Mouse (Mus musculus): Measurements from ENCODE around the gene Sag. TPM values are rescaled to one million over a fixed set of nuclear protein-coding genes. Genes with fewer than 3 reads are reported as not detected.

Gene Sag
- polyA plus RNA-seq (2015; fragmentation: Nextera tagmentation; extraction: Ambion mirVana): 2.1 and 2.5 TPM in 2 replicates

DNA sequence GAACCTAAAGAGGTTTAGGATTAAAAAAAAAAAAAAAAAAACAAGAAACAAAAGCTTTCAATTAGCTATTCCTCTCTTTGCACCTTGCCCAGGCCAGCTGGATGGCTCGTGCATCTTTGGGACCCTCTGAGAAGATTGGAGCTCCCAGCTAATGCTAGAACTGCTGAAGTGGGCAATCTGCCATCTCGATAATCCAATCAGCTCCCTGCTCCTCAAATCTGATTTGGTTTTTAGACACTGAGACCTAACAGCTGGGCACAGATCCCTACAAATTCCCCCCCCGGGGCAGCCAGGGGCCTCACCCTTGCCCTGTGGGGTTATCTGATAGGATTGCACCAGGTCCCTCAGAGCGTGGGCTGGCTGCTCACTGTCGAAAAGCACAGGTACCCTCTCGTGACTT is at the start of gene Sag:
TSS of gene Sag (plus strand) at position 105 of the 400 bp plus-strand sequence.

DNA sequence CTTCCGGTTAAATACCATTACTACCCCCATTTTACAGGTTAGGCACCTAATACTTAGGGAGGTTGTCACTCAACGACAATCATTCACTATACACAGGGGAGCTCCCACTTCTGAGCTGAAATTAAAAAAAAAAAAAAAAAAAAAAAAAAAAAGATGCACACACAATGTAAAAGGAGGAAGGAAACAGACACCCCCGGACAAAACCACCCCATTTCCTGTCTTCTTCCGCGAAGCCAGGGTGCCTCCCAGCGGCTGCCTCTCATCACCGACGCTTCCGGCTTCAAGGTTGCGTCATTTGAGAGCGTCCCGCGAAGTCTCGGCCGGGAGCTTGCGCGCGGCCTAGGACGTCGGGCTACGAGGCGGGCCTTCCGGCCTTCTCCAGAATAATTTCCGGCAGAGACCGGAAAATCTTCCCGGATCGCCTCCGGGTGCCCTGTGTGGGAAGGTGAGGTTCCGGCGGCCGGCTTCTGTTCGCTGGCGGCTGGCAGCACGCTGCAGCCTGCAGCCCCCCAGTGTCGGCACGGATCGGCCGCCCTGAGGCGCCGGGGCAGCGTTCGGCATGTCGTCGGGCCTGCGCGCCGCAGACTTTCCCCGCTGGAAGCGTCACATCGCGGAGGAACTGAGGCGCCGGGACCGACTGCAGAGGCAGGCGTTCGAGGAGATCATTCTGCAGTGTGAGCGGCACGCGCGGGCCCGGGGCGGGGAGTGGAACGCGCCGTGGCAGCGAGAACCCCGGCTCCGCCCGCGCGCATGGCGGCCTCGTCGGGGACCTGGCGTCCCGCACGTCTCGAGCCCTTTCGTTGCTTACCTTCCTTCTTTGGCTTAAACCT is 47.6 kb upstream of the Sag start, which contains the start of gene Atg16l1:
TSS of gene Atg16l1 (plus strand) at position 230 of the 830 bp plus-strand sequence.

GRCm38 (mm10) chr1:87852892-87853600 is 49.6 kb downstream of the Sag start, which contains the start of gene Dgkd:
Gene Dgkd (plus strand): TSS chr1:87853287.

Other genes with a start within 250 kb of the Sag start
- gene Ngef, start 229.8 kb upstream of the Sag start, polyA plus RNA-seq (2015; fragmentation: Nextera tagmentation; extraction: Ambion mirVana): 64.2 and 72.5 TPM in 2 replicates
- 3.5 and 5.0 TPM in 2 replicates for gene Inpp5d, start 183.4 kb upstream of the Sag start, polyA plus RNA-seq (2015; fragmentation: Nextera tagmentation; extraction: Ambion mirVana)
- gene Atg16l1, start 47.8 kb upstream of the Sag start, polyA plus RNA-seq (2015; fragmentation: Nextera tagmentation; extraction: Ambion mirVana): 55.9 and 58.5 TPM in 2 replicates
- gene Dgkd, start 49.6 kb downstream of the Sag start, polyA plus RNA-seq (2015; fragmentation: Nextera tagmentation; extraction: Ambion mirVana): 27.7 and 37.4 TPM in 2 replicates
- gene Usp40, start 204.9 kb downstream of the Sag start, polyA plus RNA-seq (2015; fragmentation: Nextera tagmentation; extraction: Ambion mirVana): 11.5 and 13.5 TPM in 2 replicates

All from neural tube, postnatal 0 days (tissue).